In the genomic region with DNA sequence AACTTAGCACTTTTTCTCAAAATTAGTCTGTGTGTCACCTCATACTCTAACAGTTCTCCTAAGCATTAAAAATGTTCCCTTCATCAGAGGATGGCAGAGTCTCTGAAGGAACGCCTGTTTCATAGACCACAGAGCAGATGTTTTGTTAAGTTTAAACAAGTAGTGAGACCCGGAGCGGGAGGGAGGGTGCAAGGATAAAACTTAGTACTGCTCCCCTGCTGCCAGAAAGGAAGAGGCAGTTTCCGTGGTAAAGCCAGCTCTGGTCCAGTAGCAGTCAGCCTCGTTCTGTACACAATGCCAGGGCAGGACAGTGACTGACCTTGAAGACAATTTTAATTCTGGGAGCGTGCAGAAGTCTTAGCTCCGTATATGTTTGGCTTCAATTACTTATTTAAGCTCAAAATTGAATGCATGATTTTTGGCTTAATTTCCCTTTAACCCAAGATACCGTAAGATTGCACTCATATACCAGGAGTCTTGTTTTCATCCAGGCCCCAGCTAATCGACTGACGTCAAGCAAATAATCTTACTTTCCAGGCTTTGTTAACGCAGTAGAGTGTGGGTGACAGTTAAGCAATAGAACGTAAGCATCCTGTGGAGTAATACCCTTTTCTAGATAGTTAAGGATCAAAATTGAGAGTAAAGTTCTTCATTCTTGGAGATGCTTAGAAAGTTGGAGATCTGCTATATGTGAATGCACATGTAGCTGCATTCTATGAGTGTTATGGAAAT, we compare ENCODE assay signal across 31 mouse cellular contexts. TPM values are rescaled to one million over a fixed set of nuclear protein-coding genes. Genes with fewer than 3 reads are reported as not detected.
DNase-seq lines count a peak whose midpoint lies in the region; ATAC-seq lines count a peak whose summit lies in the region.
"Had no signal": no experiment of that assay in that cellular context is flagged by ENCODE, and none has a peak within 500 bp of the region (broad histone marks: within the 10 kb centered on the region; RNA-seq: fewer than 3 reads in every experiment).

No protein-coding gene starts in this region.

- no peaks in the 10 kb centered on the region for H3K36me3 ChIP-seq in hindbrain, embryonic 12.5 days
- H3K36me3 ChIP-seq: embryonic facial prominence, embryonic 15.5 days; heart, embryonic 15.5 days; midbrain, embryonic 15.5 days had no signal

- WGBS in hindbrain, embryonic 12.5 days, result 77% methylated on average over 12 of the region's 12 CpGs

- H3K9ac ChIP-seq in hindbrain, embryonic 12.5 days, result no peak overlapping the region
- H3K9ac ChIP-seq: embryonic facial prominence, embryonic 15.5 days; heart, embryonic 15.5 days; hindbrain, embryonic 13.5 days; limb, embryonic 15.5 days; midbrain, embryonic 15.5 days; neural tube, embryonic 15.5 days had no signal

- H3K4me1 ChIP-seq in hindbrain, embryonic 12.5 days, result no peaks in the 10 kb centered on the region
- H3K4me1 ChIP-seq: heart, embryonic 10.5 days; hindbrain, embryonic 13.5 days; midbrain, embryonic 15.5 days; neural tube, embryonic 15.5 days had no signal

- peak; percentile 93 for ATAC-seq in common myeloid progenitor, adult 5-6 weeks (replicated peaks; ENCODE audit: low read depth, poor library complexity, severe bottlenecking)
- peak; percentile 59 for ATAC-seq in megakaryocyte, adult 5-6 weeks (ENCODE audit: poor library complexity, severe bottlenecking)
- ATAC-seq in hindbrain, embryonic 12.5 days (ENCODE audit: low FRiP score), result no peak
- ATAC-seq: forebrain, embryonic 14.5 days; intestine, postnatal 0 days; midbrain, embryonic 15.5 days; Patski had no signal

- no peaks in the 10 kb centered on the region for H3K9me3 ChIP-seq in hindbrain, embryonic 12.5 days (replicated peaks)
- H3K9me3 ChIP-seq: embryonic facial prominence, embryonic 10.5 days; embryonic facial prominence, embryonic 15.5 days; G1E; heart, embryonic 10.5 days; heart, embryonic 15.5 days; hindbrain, embryonic 13.5 days; limb, embryonic 10.5 days; limb, embryonic 15.5 days; midbrain, embryonic 15.5 days; neural tube, embryonic 15.5 days had no signal

- no peaks in the 10 kb centered on the region for H3K27me3 ChIP-seq in hindbrain, embryonic 12.5 days
- H3K27me3 ChIP-seq: embryonic facial prominence, embryonic 15.5 days; heart, embryonic 15.5 days; hindbrain, embryonic 13.5 days; limb, embryonic 15.5 days; midbrain, embryonic 15.5 days; neural tube, embryonic 15.5 days; Patski had no signal

- H3K4me2 ChIP-seq in hindbrain, embryonic 12.5 days (replicated peaks), result no peak overlapping the region
- H3K4me2 ChIP-seq: embryonic facial prominence, embryonic 15.5 days; heart, embryonic 15.5 days; hindbrain, embryonic 13.5 days; limb, embryonic 15.5 days; midbrain, embryonic 15.5 days; neural tube, embryonic 15.5 days had no signal

- H3K27ac ChIP-seq in hindbrain, embryonic 12.5 days, result no peak overlapping the region
- H3K27ac ChIP-seq: embryonic facial prominence, embryonic 10.5 days; embryonic facial prominence, embryonic 15.5 days; gastrocnemius, adult 2 months; heart, embryonic 10.5 days; heart, embryonic 15.5 days; hindbrain, embryonic 13.5 days; limb, embryonic 10.5 days; limb, embryonic 15.5 days; midbrain, embryonic 10.5 days; midbrain, embryonic 15.5 days; neural tube, embryonic 15.5 days had no signal

- no peak overlapping the region for H3K4me3 ChIP-seq in hindbrain, embryonic 12.5 days
- H3K4me3 ChIP-seq: embryonic facial prominence, embryonic 10.5 days; embryonic facial prominence, embryonic 15.5 days; gastrocnemius, adult 2 months; heart, embryonic 10.5 days; heart, embryonic 15.5 days; hindbrain, embryonic 13.5 days; limb, embryonic 10.5 days; limb, embryonic 15.5 days; midbrain, embryonic 10.5 days; midbrain, embryonic 15.5 days; neural tube, embryonic 15.5 days had no signal

- peak; percentile 89 for DNase-seq in 416B (ENCODE audit: low read depth)
- peak; percentile 52 for DNase-seq in thymus, postnatal 14 days
- DNase-seq in heart, adult 11 months, result no peak
- DNase-seq in adrenal gland, postnatal 14 days, result no peak
- DNase-seq: adrenal gland, postnatal 25 days; cerebellum, adult 11-12 months; cerebellum, adult 9-11 months; gastrocnemius, adult 2 months; kidney, adult 9 months; kidney, postnatal 10 days; layer of hippocampus, adult 9-11 months; lung, postnatal 36 days; retina, postnatal 1 day; right cerebral cortex, postnatal 14 days had no signal

RNA-seq across cellular contexts. Expression of a gene that starts 42.7 kb away (rescaled TPM):
- total RNA-seq in common myeloid progenitor, adult 5-6 weeks (2017), result 75.2 and 80.6 TPM in 2 replicates
- 44.8 and 48.9 TPM in 2 replicates for total RNA-seq in megakaryocyte, adult 5-6 weeks (2015)
- 30.6 and 34.8 TPM in 2 replicates for total RNA-seq in megakaryocyte, adult 5-6 weeks (2017)
- polyA plus RNA-seq in hindbrain, embryonic 12.5 days (2016; fragmentation: Nextera tagmentation; extraction: Ambion mirVana), result 153 and 159 TPM in 2 replicates
- 30.0 and 37.7 TPM in 2 replicates for total RNA-seq in adrenal gland, postnatal 14 days (2021)

Comparison
In these comparisons a context has a peak if more than half of its experiments do, and no peak if none do; other contexts are left out.
1. DNase-seq: peak in 416B (single experiment) and thymus, postnatal 14 days (single experiment); none in heart, adult 11 months (single experiment) and adrenal gland, postnatal 14 days (single experiment).